Mouse (Mus musculus): ENCODE results near the gene Mdc1.

- no peak for TF ChIP-seq CTCF (conservative IDR thresholded peaks at IDR 0.05; ENCODE audit: insufficient read depth, insufficient read length, low read depth, low read length)
- no peak for TF ChIP-seq POLR2A (IDR thresholded peaks at IDR 0.05; ENCODE audit: low read depth, low read length)
These were observed 30.2 kb upstream of the Mdc1 start for GRCm38 (mm10) chr17:35810900-35811648.
